Mouse (Mus musculus) midbrain, postnatal 0 days (tissue): ENCODE data around the gene Rap2c. TPM values are rescaled to one million over a fixed set of nuclear protein-coding genes. Genes with fewer than 3 reads are reported as not detected.

ENCODE experiments used
- ATAC-seq: fragments of 200-750 bp; cut with Nextera tagmentation; 2 replicates; pipeline ENCODE4 v1.8.0; 2017; ENCODE audit warnings: moderate number of reproducible peaks, mild to moderate bottlenecking, moderate TSS enrichment, moderate library complexity; ENCODE audit not compliant: low FRiP score
- DNase-seq: peaks from one replicate; pipeline ENCODE4 v3.0.0-alpha.2; 2015; ENCODE audit warnings: low spot score
- H3K27ac ChIP-seq: fragments of 300-500 bp; sonication (generic); 2 replicates; pipeline ENCODE4 v1.5.1; 2014; ENCODE audit warnings: low read depth, mild to moderate bottlenecking, low read length, mixed read lengths
- H3K27me3 ChIP-seq: fragments of 300-500 bp; sonication (generic); 2 replicates; pipeline ENCODE4 v1.6.1; 2014; ENCODE audit warnings: low read length, control low read depth, mixed read lengths; ENCODE audit not compliant: insufficient read depth
- H3K36me3 ChIP-seq: fragments of 300-500 bp; sonication (generic); 2 replicates; pipeline ENCODE4 v1.6.1; 2014; ENCODE audit warnings: low read length, control low read depth, mixed read lengths; ENCODE audit not compliant: insufficient read depth
- H3K4me1 ChIP-seq: fragments of 300-500 bp; sonication (generic); 2 replicates; pipeline ENCODE4 v1.6.1; 2014; ENCODE audit warnings: mild to moderate bottlenecking, control low read depth, antibody characterized with exemption, low read length, mixed read lengths; ENCODE audit not compliant: insufficient read depth
- H3K4me2 ChIP-seq: fragments of 300-500 bp; sonication (generic); 2 replicates; pipeline ENCODE4 v1.6.1; 2014; ENCODE audit warnings: low read depth, mild to moderate bottlenecking, low read length, mixed read lengths; ENCODE audit not compliant: poor library complexity, severe bottlenecking
- H3K4me3 ChIP-seq: fragments of 300-500 bp; sonication (generic); 2 replicates; pipeline ENCODE4 v1.5.1; 2014; ENCODE audit warnings: low read depth, mild to moderate bottlenecking, low read length, moderate library complexity
- H3K9ac ChIP-seq: fragments of 300-500 bp; sonication (generic); replicated peaks from 2 replicates; pipeline ENCODE4 v1.6.1; 2014; ENCODE audit warnings: mild to moderate bottlenecking, low read length, moderate library complexity, mixed read lengths; ENCODE audit not compliant: poor library complexity, severe bottlenecking
- H3K9me3 ChIP-seq: fragments of 300-500 bp; sonication (generic); 2 replicates; pipeline ENCODE4 v1.6.1; 2016; ENCODE audit warnings: low read length, control low read depth
- CTCF ChIP-seq: IDR thresholded peaks from 2 replicates; pipeline ENCODE4 v1.5.1; 2016; ENCODE audit warnings: antibody characterized with exemption, mild to moderate bottlenecking
- WGBS: fragments of 180-500 bp; shearing (Covaris S2); extraction: QIAGEN DNeasy Blood & Tissue Kit; methylation state at CpG from one replicate; pipeline ENCODE4 v1.1.7; 2014; 5-methylcytosine and 5-hydroxymethylcytosine counted together
- polyA plus RNA-seq: library from polyadenylated mRNA; unstranded; fragments of >200 nt; fragmentation: Nextera tagmentation; extraction: Ambion mirVana; gene quantifications from 2 replicates; pipeline ENCODE4 v1.2.1, GENCODE M21; 2015
- total RNA-seq: library from RNA; depleted of rRNA; stranded (reverse); fragments of >200 nt; gene quantifications from 2 replicates; pipeline ENCODE4 v1.2.3, GENCODE M21; 2014; rRNA removed

Gene Rap2c
- total and polyA plus RNA-seq, 2 experiments from 2014 or later, result 10.0 to 20.9 TPM

DNA sequence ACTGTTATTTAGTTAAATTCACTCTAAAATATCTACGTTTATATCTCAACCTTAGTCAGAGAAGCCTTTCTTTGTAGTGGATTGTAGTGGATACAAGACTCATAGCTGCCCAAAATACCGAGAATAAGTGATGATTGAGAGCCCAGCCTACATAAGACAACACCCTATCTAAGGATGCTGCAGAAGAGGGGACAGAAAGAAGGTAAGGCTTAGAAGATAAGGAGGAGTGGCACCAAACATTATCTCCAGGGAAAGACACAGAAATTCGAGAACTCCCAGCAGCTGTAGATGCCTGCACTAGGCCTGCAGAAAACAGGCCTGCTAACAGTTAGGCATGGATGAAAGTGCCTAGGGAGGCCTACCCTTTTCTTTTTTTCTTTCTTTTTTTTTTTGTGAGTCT lies 52.7 kb downstream of the Rap2c start:
- H3K4me2 ChIP-seq, result no peak overlapping the region
- H3K36me3 ChIP-seq, result no peaks in the 10 kb centered on the region
- WGBS, result 72% methylated on average over 3 of the region's 3 CpGs
- H3K9ac ChIP-seq, result no peak overlapping the region
- ATAC-seq (no peak), DNase-seq (no peak)
- H3K9me3 ChIP-seq, result no peaks in the 10 kb centered on the region
- TF ChIP-seq CTCF, result no peak
- no peaks in the 10 kb centered on the region for H3K4me1 ChIP-seq
- no peak overlapping the region for H3K27ac ChIP-seq
- H3K27me3 ChIP-seq, result no peaks in the 10 kb centered on the region
- H3K4me3 ChIP-seq, result no peak overlapping the region

DNA sequence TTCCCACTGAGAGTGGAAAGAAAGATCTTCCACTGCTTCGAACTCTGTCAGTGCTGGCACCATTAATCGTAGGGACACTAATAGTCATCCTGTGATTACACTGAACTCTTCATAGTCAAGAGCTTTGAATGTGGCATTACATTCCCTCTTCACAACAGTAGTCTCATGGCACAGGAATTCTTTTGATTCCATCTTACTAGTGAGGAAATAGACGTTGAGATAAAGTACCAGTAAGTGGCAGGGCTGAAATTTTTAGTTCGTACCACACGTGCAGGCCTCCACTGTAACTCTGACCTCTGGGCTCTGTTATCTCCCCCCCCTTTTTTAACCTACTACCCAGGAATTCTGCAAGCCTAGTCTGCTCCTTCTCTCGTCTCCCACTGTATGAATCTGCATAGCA lies 54.9 kb downstream of the Rap2c start:
- WGBS, result 83% methylated on average over 6 of the region's 6 CpGs
- no peak overlapping the region for H3K27ac ChIP-seq
- H3K4me1 ChIP-seq, result no peaks in the 10 kb centered on the region
- ATAC-seq, result no peak
- no peaks in the 10 kb centered on the region for H3K9me3 ChIP-seq
- DNase-seq, result no peak
- no peak overlapping the region for H3K9ac ChIP-seq
- H3K36me3 ChIP-seq, result no peaks in the 10 kb centered on the region
- TF ChIP-seq CTCF, result no peak
- H3K4me2 ChIP-seq, result no peak overlapping the region
- H3K4me3 ChIP-seq, result no peak overlapping the region
- H3K27me3 ChIP-seq, result no peaks in the 10 kb centered on the region

Other genes with a start within 250 kb of the Rap2c start
- 0.44 and 1.2 TPM in 2 replicates for gene Stk26, start 177.0 kb downstream of the Rap2c start, total RNA-seq
- gene Stk26, start 177.0 kb downstream of the Rap2c start, polyA plus RNA-seq, result 0.52 and 1.1 TPM in 2 replicates
- 0.38 TPM in 2 replicates for gene Frmd7, start 75.3 kb downstream of the Rap2c start, total RNA-seq
- 0.16 and 0.23 TPM in 2 replicates for gene Frmd7, start 75.3 kb downstream of the Rap2c start, polyA plus RNA-seq
- gene Mbnl3, start 188.5 kb upstream of the Rap2c start, total RNA-seq, result 0.38 and 0.55 TPM in 2 replicates
- gene Mbnl3, start 188.5 kb upstream of the Rap2c start, polyA plus RNA-seq, result 0.49 and 1.3 TPM in 2 replicates